Mouse (Mus musculus) liver, embryonic 11.5 days (tissue): ENCODE results near the gene Sumf2. TPM values are rescaled to one million over a fixed set of nuclear protein-coding genes. Genes with fewer than 3 reads are reported as not detected.

Experiments used
- polyA plus RNA-seq: library from polyadenylated mRNA; unstranded; fragments of >200 nt; fragmentation: Nextera tagmentation; extraction: Ambion mirVana; gene quantifications from 2 replicates; pipeline ENCODE4 v1.2.1, GENCODE M21; 2014

Sumf2 gene
- polyA plus RNA-seq, 1 experiment from 2014 or later: 61.1 TPM

Other genes starting within 250 kb of the Sumf2 start
- gene Zfp11, start 176.9 kb upstream of the Sumf2 start, polyA plus RNA-seq: 3.2 and 3.7 TPM in 2 replicates
- gene Sept14, start 138.5 kb upstream of the Sumf2 start, polyA plus RNA-seq: not detected in 2 replicates
- 209 and 221 TPM in 2 replicates for gene Mrps17, start 131.5 kb upstream of the Sumf2 start, polyA plus RNA-seq
- 58.7 and 58.9 TPM in 2 replicates for gene Nipsnap2, start 121.9 kb upstream of the Sumf2 start, polyA plus RNA-seq
- gene Psph, start 59.5 kb upstream of the Sumf2 start, polyA plus RNA-seq: 120 and 129 TPM in 2 replicates
- 991 and 1,008 TPM in 2 replicates for gene Chchd2, start 40.5 kb downstream of the Sumf2 start, polyA plus RNA-seq
- gene Zbed5, start 48.7 kb downstream of the Sumf2 start, polyA plus RNA-seq: 3.8 and 4.9 TPM in 2 replicates
- 0.22 and 0.29 TPM in 2 replicates for gene Phkg1, start 51.6 kb downstream of the Sumf2 start, polyA plus RNA-seq
- gene Nupr1l, start 61.6 kb downstream of the Sumf2 start, polyA plus RNA-seq: 0.84 and 1.4 TPM in 2 replicates
- 29.4 and 30.4 TPM in 2 replicates for gene Vkorc1l1, start 95.0 kb downstream of the Sumf2 start, polyA plus RNA-seq
- gene Gusb, start 156.1 kb downstream of the Sumf2 start, polyA plus RNA-seq: 82.5 and 89.9 TPM in 2 replicates
- 51.8 and 61.0 TPM in 2 replicates for gene Asl, start 182.3 kb downstream of the Sumf2 start, polyA plus RNA-seq
- gene Crcp, start 182.3 kb downstream of the Sumf2 start, polyA plus RNA-seq: 30.8 and 34.8 TPM in 2 replicates
- 54.0 and 58.2 TPM in 2 replicates for gene Tpst1, start 226.3 kb downstream of the Sumf2 start, polyA plus RNA-seq